Mouse (Mus musculus): ENCODE data around the gene Invs. TPM values are rescaled to one million over a fixed set of nuclear protein-coding genes. Genes with fewer than 3 reads are reported as not detected.

The Invs gene
- polyA plus RNA-seq, 1 experiment: 8.5 TPM

DNA sequence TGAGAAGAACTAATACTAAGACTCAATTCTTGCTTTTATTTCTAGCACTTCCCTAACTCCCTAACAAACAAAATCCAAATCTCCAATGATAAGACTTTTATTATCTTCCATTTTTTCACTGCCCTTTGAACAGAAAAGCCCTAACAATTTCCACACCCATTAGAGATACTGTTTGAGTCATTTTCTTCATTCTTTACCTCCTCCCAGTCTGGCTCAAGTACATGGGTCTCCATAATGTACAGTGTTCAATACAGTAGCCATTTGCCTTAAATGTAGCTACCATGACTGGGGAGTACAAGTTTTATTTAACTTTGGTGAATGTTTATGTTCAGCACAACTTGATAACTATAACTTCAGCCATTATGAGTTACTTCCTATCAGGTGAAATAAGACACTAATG, 9.0 kb upstream of the Invs start:
- no peak overlapping the region for H3K27ac ChIP-seq (ENCODE audit: insufficient read depth, low read depth, low read length)
- H3K4me1 ChIP-seq (ENCODE audit: control insufficient read depth, insufficient read depth, low read length): 0 out of 2 replicates have a peak, but pooled peaks cover 2% of the 10 kb centered on the region
- no peak for TF ChIP-seq POLR2A (IDR thresholded peaks at IDR 0.05; ENCODE audit: borderline replicate concordance, low read depth, low read length)
- no peak for TF ChIP-seq CTCF (IDR thresholded peaks at IDR 0.05; ENCODE audit: low read depth, low read length)
- H3K4me3 ChIP-seq (ENCODE audit: insufficient read depth, low read length): no peak overlapping the region

DNA sequence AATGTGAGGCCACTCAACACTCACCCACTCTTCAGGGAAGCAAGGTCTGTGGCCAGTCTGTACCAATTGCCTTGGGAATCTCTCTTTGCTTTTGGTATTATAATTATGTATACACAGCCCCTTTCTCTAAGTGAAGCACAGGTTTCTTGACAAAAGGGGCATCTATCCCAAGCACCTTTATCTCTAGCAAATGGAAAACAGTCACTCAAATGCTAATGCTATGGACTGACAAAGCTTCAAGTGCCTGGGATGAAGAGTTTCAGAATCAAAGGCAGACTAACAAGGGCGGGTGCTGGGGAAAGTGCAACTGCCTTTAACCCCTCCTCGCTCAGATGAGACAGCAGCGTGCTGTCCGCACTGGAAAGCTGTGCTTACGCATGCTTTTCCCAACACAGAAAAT, 7.7 kb upstream of the Invs start:
- Histone ChIP-seq H3K4me1 (ENCODE audit: control insufficient read depth, insufficient read depth, low read length) (0 out of 2 replicates have a peak, but pooled peaks cover 2% of the 10 kb centered on the region), H3K4me3 (ENCODE audit: insufficient read depth, low read length) (no peak overlapping the region), H3K27ac (ENCODE audit: insufficient read depth, low read depth, low read length) (no peak overlapping the region)
- TF ChIP-seq POLR2A (IDR thresholded peaks at IDR 0.05; ENCODE audit: borderline replicate concordance, low read depth, low read length): no peak
- TF ChIP-seq CTCF (IDR thresholded peaks at IDR 0.05; ENCODE audit: low read depth, low read length): no peak

GRCm38 (mm10) chr4:48273119-48273829, 6.3 kb upstream of the Invs start:
- Histone ChIP-seq H3K4me1 (ENCODE audit: control insufficient read depth, insufficient read depth, low read length) (0 out of 2 replicates have a peak, but pooled peaks cover 2% of the 10 kb centered on the region), H3K4me3 (ENCODE audit: insufficient read depth, low read length) (no peak overlapping the region), H3K27ac (ENCODE audit: insufficient read depth, low read depth, low read length) (no peak overlapping the region)
- TF ChIP-seq CTCF (IDR thresholded peaks at IDR 0.05; ENCODE audit: low read depth, low read length): no peak
- no peak for TF ChIP-seq POLR2A (IDR thresholded peaks at IDR 0.05; ENCODE audit: borderline replicate concordance, low read depth, low read length)

DNA sequence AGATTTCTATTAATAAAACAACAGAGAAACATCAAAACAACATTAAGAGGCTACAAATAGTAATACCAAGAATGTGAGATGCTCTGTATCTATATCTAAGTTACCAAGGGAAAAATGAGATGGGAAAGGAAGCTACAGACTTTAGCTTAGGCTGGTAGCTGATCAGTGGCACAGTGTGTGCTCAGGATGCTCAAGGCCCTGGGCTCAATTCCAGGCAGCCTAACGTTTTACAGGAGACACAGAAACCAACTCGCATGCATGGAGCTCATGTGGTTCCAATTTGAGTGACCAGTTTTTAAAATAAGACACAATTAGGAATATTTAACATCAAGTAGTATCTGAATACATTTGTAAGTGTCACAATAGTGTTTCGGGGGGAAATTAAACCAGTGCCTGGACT, 3.8 kb upstream of the Invs start:
- 0 out of 2 replicates have a peak, but pooled peaks cover 2% of the 10 kb centered on the region for H3K4me1 ChIP-seq (ENCODE audit: control insufficient read depth, insufficient read depth, low read length)
- TF ChIP-seq POLR2A (IDR thresholded peaks at IDR 0.05; ENCODE audit: borderline replicate concordance, low read depth, low read length): no peak
- no peak overlapping the region for H3K4me3 ChIP-seq (ENCODE audit: insufficient read depth, low read length)
- H3K27ac ChIP-seq (ENCODE audit: insufficient read depth, low read depth, low read length): no peak overlapping the region

- TF ChIP-seq CTCF (IDR thresholded peaks at IDR 0.05; ENCODE audit: low read depth, low read length) (no peak), POLR2A (IDR thresholded peaks at IDR 0.05; ENCODE audit: borderline replicate concordance, low read depth, low read length) (no peak)
- H3K4me3 ChIP-seq (ENCODE audit: insufficient read depth, low read length): no peak overlapping the region
- 0 out of 2 replicates have a peak, but pooled peaks cover 2% of the 10 kb centered on the region for H3K4me1 ChIP-seq (ENCODE audit: control insufficient read depth, insufficient read depth, low read length)
- no peak overlapping the region for H3K27ac ChIP-seq (ENCODE audit: insufficient read depth, low read depth, low read length)
These were observed 2.5 kb upstream of the Invs start for GRCm38 (mm10) chr4:48277011-48277410.

DNA sequence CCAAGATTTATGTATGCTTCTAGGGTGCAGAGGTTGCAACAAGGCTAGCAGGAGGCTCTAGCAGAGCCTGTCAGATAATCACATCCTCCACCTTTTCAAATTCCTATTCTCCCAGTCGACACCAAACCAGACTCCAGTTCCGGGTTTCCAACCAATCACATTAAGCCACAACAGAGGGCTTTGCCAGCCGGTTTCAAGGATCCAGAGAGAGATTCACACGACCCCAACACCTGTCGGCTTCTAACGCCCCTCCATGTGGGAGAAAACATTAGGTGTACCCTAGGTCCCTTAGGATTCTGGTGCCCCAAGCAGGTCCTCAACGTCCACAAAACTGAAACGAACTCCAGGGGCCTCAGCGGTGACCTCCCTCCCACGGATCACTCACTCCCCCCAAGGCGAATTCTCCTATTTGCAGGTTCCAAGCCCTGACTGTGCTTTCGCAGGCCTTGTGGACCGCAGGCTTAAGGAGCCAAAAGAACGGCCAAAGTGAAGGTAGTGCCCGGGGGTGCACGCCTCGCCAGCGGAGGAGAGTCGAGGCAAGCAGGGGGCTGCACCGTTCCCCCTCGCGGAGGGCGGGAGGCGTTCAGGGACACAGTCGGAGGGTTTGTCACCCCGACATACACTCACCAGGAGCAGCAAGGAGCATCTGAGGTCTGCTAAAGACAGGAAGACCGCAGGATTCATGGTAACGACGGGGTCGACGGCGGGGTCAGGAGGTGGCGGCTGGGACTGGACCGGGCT, 633 bp upstream of the Invs start:
- peak overlapping the region; percentile 56 for H3K27ac ChIP-seq (ENCODE audit: insufficient read depth, low read depth, low read length)
- H3K4me3 ChIP-seq (ENCODE audit: insufficient read depth, low read length): peak overlapping the region; percentile 100
- H3K4me1 ChIP-seq (ENCODE audit: control insufficient read depth, insufficient read depth, low read length): 0 out of 2 replicates have a peak, but pooled peaks cover 2% of the 10 kb centered on the region
- TF ChIP-seq POLR2A (IDR thresholded peaks at IDR 0.05; ENCODE audit: borderline replicate concordance, low read depth, low read length) (no peak), CTCF (IDR thresholded peaks at IDR 0.05; ENCODE audit: low read depth, low read length) (no peak)

GRCm38 (mm10) chr4:48281121-48281520, 1.6 kb downstream of the Invs start:
- 0 out of 2 replicates have a peak, but pooled peaks cover 2% of the 10 kb centered on the region for H3K4me1 ChIP-seq (ENCODE audit: control insufficient read depth, insufficient read depth, low read length)
- H3K4me3 ChIP-seq (ENCODE audit: insufficient read depth, low read length): no peak overlapping the region
- no peak for TF ChIP-seq CTCF (IDR thresholded peaks at IDR 0.05; ENCODE audit: low read depth, low read length)
- TF ChIP-seq POLR2A (IDR thresholded peaks at IDR 0.05; ENCODE audit: borderline replicate concordance, low read depth, low read length): no peak
- no peak overlapping the region for H3K27ac ChIP-seq (ENCODE audit: insufficient read depth, low read depth, low read length)

GRCm38 (mm10) chr4:48287086-48287757, 7.7 kb downstream of the Invs start:
- Histone ChIP-seq H3K27ac (ENCODE audit: insufficient read depth, low read depth, low read length) (no peak overlapping the region), H3K4me1 (ENCODE audit: control insufficient read depth, insufficient read depth, low read length) (no peaks in the 10 kb centered on the region), H3K4me3 (ENCODE audit: insufficient read depth, low read length) (no peak overlapping the region)
- TF ChIP-seq CTCF (IDR thresholded peaks at IDR 0.05; ENCODE audit: low read depth, low read length): no peak
- TF ChIP-seq POLR2A (IDR thresholded peaks at IDR 0.05; ENCODE audit: borderline replicate concordance, low read depth, low read length): no peak

GRCm38 (mm10) chr4:48314814-48315213, 35.3 kb downstream of the Invs start:
- Histone ChIP-seq H3K4me3 (ENCODE audit: insufficient read depth, low read length) (no peak overlapping the region), H3K4me1 (ENCODE audit: control insufficient read depth, insufficient read depth, low read length) (no peaks in the 10 kb centered on the region), H3K27ac (ENCODE audit: insufficient read depth, low read depth, low read length) (no peak overlapping the region)
- TF ChIP-seq CTCF (IDR thresholded peaks at IDR 0.05; ENCODE audit: low read depth, low read length): no peak
- no peak for TF ChIP-seq POLR2A (IDR thresholded peaks at IDR 0.05; ENCODE audit: borderline replicate concordance, low read depth, low read length)
